Mouse (Mus musculus) liver, adult 2 months (tissue): Measurements from ENCODE around the gene Scaf11. TPM values are rescaled to one million over a fixed set of nuclear protein-coding genes. Genes with fewer than 3 reads are reported as not detected.

Experiments
- DNase-seq: peaks from one replicate; pipeline ENCODE4 v3.0.0-alpha.2; 2011; ENCODE audit warnings: low read depth, low spot score; ENCODE audit errors: extremely low read depth
- H3K27ac ChIP-seq: fragments of 200-500 bp; replicated peaks from 2 replicates; pipeline ENCODE4 v1.5.1; 2012; ENCODE audit warnings: low read depth, mild to moderate bottlenecking, control low read depth, inconsistent platforms, low read length; ENCODE audit not compliant: insufficient read depth
- H3K27me3 ChIP-seq: fragments of 200-500 bp; 2 replicates; pipeline ENCODE4 v1.6.1; 2012; ENCODE audit warnings: mild to moderate bottlenecking, moderate library complexity, low read length, inconsistent platforms; ENCODE audit not compliant: control insufficient read depth, insufficient read depth
- H3K36me3 ChIP-seq: fragments of 200-500 bp; 2 replicates; pipeline ENCODE4 v1.6.1; 2012; ENCODE audit warnings: low read length, inconsistent platforms; ENCODE audit not compliant: control insufficient read depth, insufficient read depth
- H3K4me1 ChIP-seq: fragments of 200-500 bp; 2 replicates; pipeline ENCODE4 v1.6.1; 2011; ENCODE audit warnings: low read length; ENCODE audit not compliant: control insufficient read depth, insufficient read depth
- H3K4me3 ChIP-seq: fragments of 200-500 bp; 2 replicates; pipeline ENCODE4 v1.5.1; 2011; ENCODE audit warnings: low read depth, mild to moderate bottlenecking, control low read depth, low read length, moderate library complexity; ENCODE audit not compliant: insufficient read depth
- H3K79me2 ChIP-seq: fragments of 200-500 bp; 2 replicates; pipeline ENCODE4 v1.6.1; 2012; ENCODE audit warnings: inconsistent platforms, mild to moderate bottlenecking, low read length, moderate library complexity; ENCODE audit not compliant: control insufficient read depth, insufficient read depth
- H3K9ac ChIP-seq: fragments of 200-500 bp; 2 replicates; pipeline ENCODE4 v1.6.1; 2012; ENCODE audit warnings: low read depth, mild to moderate bottlenecking, control low read depth, inconsistent platforms, low read length
- CTCF ChIP-seq: fragments of 200-500 bp; IDR thresholded peaks from 2 replicates; pipeline ENCODE4 v1.5.1; 2011; ENCODE audit warnings: low read depth, low read length, control low read depth
- POLR2A ChIP-seq: fragments of 200-500 bp; IDR thresholded peaks from 2 replicates; pipeline ENCODE4 v1.6.1; 2011; ENCODE audit warnings: low read length, control low read depth; ENCODE audit not compliant: insufficient read depth; ENCODE audit errors: extremely low read depth
- WGBS: fragments of 180-500 bp; shearing (Covaris S2); methylation state at CpG from one replicate; pipeline ENCODE4 v1.1.7; 2018; 5-methylcytosine and 5-hydroxymethylcytosine counted together
- polyA plus RNA-seq: library from polyadenylated mRNA; depleted of rRNA; stranded (reverse); fragments of >200 nt; gene quantifications from 2 replicates; pipeline ENCODE4 v1.2.3, GENCODE M21; 2012
- total RNA-seq: library from RNA; depleted of rRNA; stranded (reverse); fragments of >200 nt; gene quantifications from 2 replicates; pipeline ENCODE4 v1.2.3, GENCODE M21; 2014

Gene Scaf11
- total and polyA plus RNA-seq, 2 experiments: 12.1 to 29.2 TPM

GRCm38 (mm10) chr15:96491861-96492641 lies 31.4 kb upstream of the Scaf11 start:
- Histone ChIP-seq H3K27ac (no peak overlapping the region), H3K4me3 (no peak overlapping the region), H3K79me2 (no peaks in the 10 kb centered on the region), H3K36me3 (no peaks in the 10 kb centered on the region), H3K4me1 (peaks cover 5% of the 10 kb centered on the region), H3K27me3 (no peaks in the 10 kb centered on the region), H3K9ac (no peak overlapping the region)
- WGBS: 71% methylated on average over 13 of the region's 13 CpGs
- DNase-seq: peak; percentile 34
- TF ChIP-seq POLR2A: no peak
- TF ChIP-seq CTCF: no peak

GRCm38 (mm10) chr15:96491421-96491820 lies 30.8 kb upstream of the Scaf11 start:
- Histone ChIP-seq H3K4me3 (no peak overlapping the region), H3K4me1 (peaks cover 5% of the 10 kb centered on the region), H3K36me3 (no peaks in the 10 kb centered on the region), H3K27ac (no peak overlapping the region), H3K27me3 (no peaks in the 10 kb centered on the region), H3K79me2 (no peaks in the 10 kb centered on the region), H3K9ac (no peak overlapping the region)
- 59% methylated on average over 3 of the region's 3 CpGs for WGBS
- TF ChIP-seq POLR2A (no peak), CTCF (no peak)
- no peak for DNase-seq

GRCm38 (mm10) chr15:96490123-96490522 lies 29.5 kb upstream of the Scaf11 start:
- Histone ChIP-seq H3K27ac (no peak overlapping the region), H3K9ac (no peak overlapping the region), H3K27me3 (no peaks in the 10 kb centered on the region), H3K36me3 (no peaks in the 10 kb centered on the region), H3K4me1 (peaks cover 5% of the 10 kb centered on the region), H3K4me3 (no peak overlapping the region), H3K79me2 (no peaks in the 10 kb centered on the region)
- DNase-seq: no peak
- 86% methylated on average over 5 of the region's 5 CpGs for WGBS
- TF ChIP-seq CTCF: no peak
- no peak for TF ChIP-seq POLR2A

- H3K9ac ChIP-seq: no peak overlapping the region
- 44% methylated on average over 20 of the region's 20 CpGs for WGBS
- H3K27me3 ChIP-seq: no peaks in the 10 kb centered on the region
- no peak overlapping the region for H3K27ac ChIP-seq
- no peaks in the 10 kb centered on the region for H3K36me3 ChIP-seq
- peaks cover 1% of the 10 kb centered on the region; the same call in 1 of the 2 replicates for H3K4me1 ChIP-seq
- no peak for DNase-seq
- H3K79me2 ChIP-seq: no peaks in the 10 kb centered on the region
- peak; percentile 49 for TF ChIP-seq CTCF
- no peak for TF ChIP-seq POLR2A
- no peak overlapping the region for H3K4me3 ChIP-seq
Measured at GRCm38 (mm10) chr15:96488941-96489786, 28.5 kb upstream of the Scaf11 start.

- H3K4me1 ChIP-seq: no peaks in the 10 kb centered on the region
- no peaks in the 10 kb centered on the region for H3K36me3 ChIP-seq
- WGBS: 64% methylated on average over 12 of the region's 12 CpGs
- H3K79me2 ChIP-seq: no peaks in the 10 kb centered on the region
- H3K27me3 ChIP-seq: no peaks in the 10 kb centered on the region
- no peak overlapping the region for H3K27ac ChIP-seq
- TF ChIP-seq POLR2A (no peak), CTCF (no peak)
- no peak overlapping the region for H3K4me3 ChIP-seq
- DNase-seq: peak; percentile 57
- no peak overlapping the region for H3K9ac ChIP-seq
Measured at GRCm38 (mm10) chr15:96487066-96487698, 26.5 kb upstream of the Scaf11 start.
